Mouse (Mus musculus): ENCODE measurements around the gene Zbtb5. TPM values are rescaled to one million over a fixed set of nuclear protein-coding genes. Genes with fewer than 3 reads are reported as not detected.

Zbtb5 gene
- 6.2 and 7.7 TPM in 2 replicates for polyA plus RNA-seq (2012; rRNA removed)

DNA sequence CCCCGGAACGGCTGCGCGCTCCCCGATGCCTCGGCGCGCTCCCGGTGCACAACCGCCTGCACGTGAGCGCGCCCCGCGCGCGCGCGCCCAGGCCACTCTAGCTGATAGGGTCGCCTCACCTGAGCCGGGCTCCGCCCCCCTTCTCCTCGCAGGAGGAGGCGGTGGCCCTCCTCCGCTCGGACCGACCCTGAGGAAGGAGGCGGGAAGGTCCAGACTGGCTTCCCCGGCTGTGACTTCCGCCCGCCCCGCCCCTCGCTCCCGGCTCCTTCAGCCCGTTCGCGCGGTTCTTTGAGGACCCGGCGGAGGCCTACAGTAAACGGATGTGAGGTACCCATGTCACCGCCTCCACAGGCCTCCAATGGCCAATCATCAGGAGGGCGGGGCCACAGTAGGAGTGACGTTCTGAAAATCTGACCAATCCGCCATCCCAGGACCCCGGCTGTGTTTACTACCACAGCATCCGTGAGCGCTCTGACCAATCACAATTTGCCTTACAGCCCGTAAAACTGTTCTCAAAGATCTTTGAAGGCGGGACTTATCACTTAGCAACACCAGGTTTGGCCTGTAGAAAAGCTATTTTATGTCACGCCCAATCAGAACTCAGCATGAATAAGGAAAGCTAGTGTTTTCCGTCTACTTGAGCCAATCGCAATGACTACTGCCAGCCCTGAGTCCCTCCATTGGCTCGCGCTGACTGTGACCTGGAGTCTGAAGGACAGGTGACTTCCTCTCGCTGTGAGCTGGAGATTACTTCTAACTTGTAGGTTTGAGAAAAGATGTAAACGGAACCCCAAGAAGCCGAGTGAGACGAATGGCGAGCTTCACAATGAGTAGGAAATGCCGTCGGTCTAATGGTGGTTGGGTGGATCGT is at the start of gene Zbtb5:
Gene Zbtb5, minus strand, starts transcription at position 308 of the 871 bp plus-strand sequence.

DNA sequence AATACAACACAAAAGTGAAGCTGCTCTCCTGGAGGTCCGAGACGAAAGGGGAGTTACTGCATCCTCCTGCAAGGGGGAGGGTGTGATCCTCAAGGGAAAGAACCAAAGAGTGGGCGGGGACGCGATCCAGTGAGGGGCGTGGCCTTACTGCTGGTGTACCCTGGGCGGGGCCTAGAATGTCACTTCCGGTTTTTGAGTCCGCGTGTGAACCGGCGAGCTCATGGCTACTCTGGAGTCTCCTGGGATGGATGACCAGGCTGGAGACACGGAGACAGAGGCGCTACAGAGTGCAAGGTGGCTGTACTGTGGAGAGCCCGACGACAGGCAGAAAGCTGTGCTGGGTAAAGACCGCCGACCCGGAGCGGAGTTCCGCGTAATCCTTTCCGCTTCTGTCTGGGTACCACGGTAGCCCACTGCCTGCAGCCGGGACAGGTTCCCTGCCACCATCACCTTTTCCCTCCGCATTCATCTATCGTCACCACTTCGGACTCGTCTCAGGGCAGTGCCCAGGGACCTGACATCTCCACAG is 6.3 kb upstream of the Zbtb5 start, which contains the start of gene Polr1e:
Gene Polr1e, plus strand, starts transcription at position 132 of the 529 bp plus-strand sequence.

DNA sequence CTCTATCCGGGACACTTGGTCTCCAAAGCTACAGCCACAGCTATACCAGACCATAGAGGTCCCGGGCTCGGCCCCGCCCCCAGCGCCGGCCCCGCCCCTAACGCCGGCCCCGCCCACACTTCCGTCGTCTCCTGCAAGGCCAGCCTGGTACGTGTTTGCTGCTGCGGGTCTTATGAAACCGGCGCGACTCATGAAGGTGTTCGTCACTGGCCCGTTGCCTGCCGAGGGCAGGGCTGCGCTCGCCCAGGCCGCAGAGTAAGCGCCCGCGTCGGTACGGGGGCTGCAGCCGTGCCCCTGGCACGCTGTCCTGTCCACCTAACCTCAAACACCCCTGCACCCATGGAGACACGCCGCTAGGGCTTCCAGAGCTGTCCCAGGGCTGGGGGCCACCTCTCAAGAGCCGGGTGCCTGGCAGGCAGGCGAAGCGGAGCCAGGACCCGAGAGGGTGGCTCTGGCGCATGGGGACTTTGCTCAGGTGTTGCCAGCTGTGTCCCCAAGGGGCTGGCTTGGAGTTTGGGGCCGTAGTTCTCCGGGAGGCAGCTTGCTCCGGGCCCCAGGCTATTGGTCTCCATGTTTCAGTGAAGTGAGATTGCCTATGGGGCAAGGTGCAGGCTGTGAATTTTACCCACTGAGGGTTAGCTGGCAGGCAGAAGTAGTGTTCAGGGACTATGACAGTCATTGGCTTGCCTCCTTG is 30.8 kb downstream of the Zbtb5 start, which contains the start of gene Grhpr:
Gene Grhpr, plus strand, starts transcription at position 116 of the 694 bp plus-strand sequence.

Other genes starting within 250 kb of the Zbtb5 start
- 38.2 and 42.9 TPM in 2 replicates for gene Grhpr, start 31.0 kb downstream of the Zbtb5 start, polyA plus RNA-seq (2012; rRNA removed)
- gene Polr1e, start 6.2 kb upstream of the Zbtb5 start, polyA plus RNA-seq (2012; rRNA removed): 5.5 TPM in 2 replicates
- 6.0 and 7.9 TPM in 2 replicates for gene Fbxo10, start 72.2 kb upstream of the Zbtb5 start, polyA plus RNA-seq (2012; rRNA removed)
- 74.2 and 81.0 TPM in 2 replicates for gene Tomm5, start 95.7 kb upstream of the Zbtb5 start, polyA plus RNA-seq (2012; rRNA removed)
- 0.24 and 0.40 TPM in 2 replicates for gene Frmpd1, start 172.5 kb upstream of the Zbtb5 start, polyA plus RNA-seq (2012; rRNA removed)

Data from colon, adult 2 months (tissue).